Mouse (Mus musculus) erythroblast, embryonic 14.5 days (primary cell): Measurements from ENCODE around the gene Gm44503. TPM values are rescaled to one million over a fixed set of nuclear protein-coding genes. Genes with fewer than 3 reads are reported as not detected.

ENCODE experiments used
- H3K27me3 ChIP-seq: 2 replicates; pipeline ENCODE4 v1.6.1; 2012; ENCODE audit warnings: inconsistent platforms; ENCODE audit not compliant: control insufficient read depth
- H3K36me3 ChIP-seq: 2 replicates; pipeline ENCODE4 v1.6.1; 2012; ENCODE audit warnings: mild to moderate bottlenecking, inconsistent platforms; ENCODE audit not compliant: control insufficient read depth
- H3K4me1 ChIP-seq: 2 replicates; pipeline ENCODE4 v1.6.1; 2012; ENCODE audit warnings: inconsistent platforms; ENCODE audit not compliant: control insufficient read depth
- H3K4me3 ChIP-seq: replicated peaks from 2 replicates; pipeline ENCODE3; 2012; ENCODE audit warnings: moderate library complexity, mild to moderate bottlenecking, inconsistent platforms
- H3K9me3 ChIP-seq: 2 replicates; pipeline ENCODE4 v1.6.1; 2012; ENCODE audit warnings: low read length, inconsistent platforms, mixed read lengths; ENCODE audit not compliant: control insufficient read depth
- GATA1 ChIP-seq: IDR thresholded peaks from 2 replicates; pipeline ENCODE4 v1.6.1; 2012; ENCODE audit warnings: low read length, inconsistent platforms, mixed read lengths
- TAL1 ChIP-seq: IDR thresholded peaks from 3 replicates; pipeline ENCODE4 v1.6.1; 2012; ENCODE audit warnings: low read length, inconsistent platforms, mixed read lengths
- polyA plus RNA-seq: library from polyadenylated mRNA; stranded (reverse); fragments of >175 nt; gene quantifications from 2 replicates; pipeline ENCODE4 v1.2.3, GENCODE M21; 2012

The Gm44503 gene
- polyA plus RNA-seq, 1 experiment, result 0.01 TPM

DNA sequence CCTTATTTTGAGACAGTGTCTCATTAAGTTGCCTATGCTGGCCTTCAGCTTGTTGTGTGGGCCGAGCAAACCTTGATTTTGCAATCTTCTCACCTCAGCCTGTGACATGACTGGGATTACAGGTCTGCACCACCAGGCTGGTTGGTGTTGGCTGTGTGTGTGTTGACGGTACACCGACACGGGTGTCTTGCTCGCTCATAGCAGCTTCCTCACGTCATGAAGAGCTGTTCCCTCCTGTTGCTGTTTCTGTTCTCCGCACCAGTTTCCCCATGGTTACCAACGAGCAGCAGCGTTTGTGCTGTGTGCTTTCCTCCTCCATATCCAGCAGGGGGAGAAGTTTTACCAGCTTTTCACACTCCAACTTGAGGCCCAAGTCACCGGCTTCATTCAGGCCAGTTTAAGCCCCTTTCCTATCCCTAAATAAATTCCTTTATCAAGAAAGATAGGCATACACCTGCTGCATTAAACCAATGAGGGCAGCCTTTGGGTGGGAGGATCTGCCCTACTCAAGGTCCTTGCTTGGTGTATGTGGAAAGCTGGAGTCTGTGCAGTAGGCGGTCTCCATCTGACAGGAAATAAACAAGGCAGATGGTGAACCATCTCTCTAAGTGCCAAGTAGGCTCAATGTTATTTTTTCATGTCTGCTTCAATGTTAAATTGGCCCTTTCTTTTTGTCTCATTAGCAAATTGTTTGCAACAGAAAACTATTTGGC, 9.9 kb downstream of the Gm44503 start:
- Histone ChIP-seq H3K9me3 (no peaks in the 10 kb centered on the region), H3K4me1 (no peaks in the 10 kb centered on the region), H3K27me3 (no peaks in the 10 kb centered on the region), H3K36me3 (no peaks in the 10 kb centered on the region), H3K4me3 (no peak overlapping the region)
- no peak for TF ChIP-seq TAL1
- no peak for TF ChIP-seq GATA1

DNA sequence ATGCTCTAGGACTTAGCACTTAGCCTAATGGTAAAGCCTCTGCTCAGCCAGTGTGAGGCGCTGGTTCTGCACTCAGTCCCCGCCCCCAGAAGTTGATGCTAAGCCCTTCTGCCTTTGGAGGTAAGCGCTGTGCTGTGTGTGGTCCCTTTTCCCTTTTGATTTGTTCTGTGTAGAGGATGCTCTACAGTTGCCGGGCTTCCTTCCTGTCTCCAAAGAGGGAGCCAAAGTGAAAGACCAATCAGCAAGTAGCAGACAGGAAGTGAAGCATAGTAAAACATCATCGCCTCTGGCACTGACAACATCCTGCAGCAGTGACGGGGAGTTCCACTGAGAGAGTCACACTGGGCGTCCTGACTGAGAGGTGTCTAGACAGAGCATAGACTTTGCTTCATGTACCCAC, 11.2 kb downstream of the Gm44503 start:
- no peaks in the 10 kb centered on the region for H3K9me3 ChIP-seq
- no peaks in the 10 kb centered on the region for H3K27me3 ChIP-seq
- no peak overlapping the region for H3K4me3 ChIP-seq
- no peaks in the 10 kb centered on the region for H3K4me1 ChIP-seq
- TF ChIP-seq GATA1, result no peak
- TF ChIP-seq TAL1, result no peak
- no peaks in the 10 kb centered on the region for H3K36me3 ChIP-seq

DNA sequence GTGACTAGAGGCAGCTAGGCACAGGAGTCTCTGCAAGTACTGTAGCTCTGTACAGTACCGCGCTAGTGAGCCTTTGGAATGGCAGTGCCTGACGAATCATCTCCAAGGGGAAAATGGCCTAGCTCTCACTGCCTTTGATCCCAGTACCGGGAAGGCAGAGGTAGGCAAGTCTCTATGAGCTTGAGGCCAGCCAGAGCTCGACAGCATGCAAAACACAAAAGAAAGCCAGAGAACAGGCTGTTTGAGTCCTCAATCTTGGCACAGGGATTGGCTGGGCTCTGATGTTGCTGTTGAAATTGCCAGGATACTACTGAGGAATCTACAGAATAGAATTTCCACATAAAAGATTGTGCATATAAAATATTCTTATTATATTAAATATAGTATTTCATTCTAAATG, 13.8 kb downstream of the Gm44503 start:
- Histone ChIP-seq H3K4me1 (no peaks in the 10 kb centered on the region), H3K4me3 (no peak overlapping the region), H3K9me3 (no peaks in the 10 kb centered on the region), H3K36me3 (no peaks in the 10 kb centered on the region), H3K27me3 (no peaks in the 10 kb centered on the region)
- TF ChIP-seq TAL1 (no peak), GATA1 (no peak)

- H3K27me3 ChIP-seq, result no peaks in the 10 kb centered on the region
- H3K4me1 ChIP-seq, result no peaks in the 10 kb centered on the region
- H3K36me3 ChIP-seq, result no peaks in the 10 kb centered on the region
- no peak for TF ChIP-seq TAL1
- no peak overlapping the region for H3K4me3 ChIP-seq
- H3K9me3 ChIP-seq, result no peaks in the 10 kb centered on the region
Measured at GRCm38 (mm10) chr9:72972984-72973383, 14.3 kb downstream of the Gm44503 start.

DNA sequence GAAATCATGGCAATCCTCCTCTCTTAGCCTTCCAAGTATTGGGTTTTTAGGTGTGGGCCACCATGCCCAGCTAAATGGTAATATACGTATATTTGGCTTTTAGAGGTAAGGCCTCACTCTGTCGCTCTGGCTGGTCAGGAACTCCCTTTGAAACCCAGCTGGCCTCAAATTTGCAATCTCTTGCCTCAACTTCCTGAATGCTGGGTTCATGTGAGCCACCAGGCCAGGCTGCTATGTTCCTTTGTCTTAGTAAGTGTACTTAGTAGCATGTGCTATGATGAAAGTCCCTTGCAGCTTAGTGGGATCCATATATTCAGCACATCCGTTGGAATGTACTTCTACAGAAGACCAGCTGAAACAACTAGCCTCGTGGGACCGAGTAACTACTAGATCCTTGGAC, 16.1 kb downstream of the Gm44503 start:
- H3K4me1 ChIP-seq, result no peaks in the 10 kb centered on the region
- no peaks in the 10 kb centered on the region for H3K9me3 ChIP-seq
- TF ChIP-seq GATA1, result no peak
- H3K4me3 ChIP-seq, result no peak overlapping the region
- H3K27me3 ChIP-seq, result no peaks in the 10 kb centered on the region
- no peaks in the 10 kb centered on the region for H3K36me3 ChIP-seq

GRCm38 (mm10) chr9:72975242-72975641, 16.6 kb downstream of the Gm44503 start:
- no peaks in the 10 kb centered on the region for H3K4me1 ChIP-seq
- no peak overlapping the region for H3K4me3 ChIP-seq
- no peak for TF ChIP-seq GATA1
- no peak for TF ChIP-seq TAL1

DNA sequence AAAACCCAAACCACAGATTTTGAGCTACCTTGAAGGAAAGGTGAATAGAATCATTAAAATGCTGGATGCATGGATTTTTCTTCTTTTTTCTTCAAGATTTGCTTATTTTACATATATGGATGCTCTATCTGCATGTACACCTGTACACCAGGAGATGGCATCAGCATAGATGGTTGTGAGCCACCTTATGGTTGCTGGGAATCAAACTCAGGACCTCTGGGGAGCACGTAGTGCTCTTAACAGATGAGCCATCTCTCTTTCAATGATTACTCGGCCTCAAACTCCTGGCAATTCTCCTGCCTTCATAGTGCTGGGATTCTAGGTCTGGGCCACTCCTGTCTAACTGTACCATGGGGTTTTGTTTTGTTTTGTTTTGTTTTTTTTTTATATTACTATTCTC, 24.4 kb downstream of the Gm44503 start:
- H3K36me3 ChIP-seq, result no peaks in the 10 kb centered on the region
- no peak overlapping the region for H3K4me3 ChIP-seq
- TF ChIP-seq TAL1, result no peak
- no peak for TF ChIP-seq GATA1
- no peaks in the 10 kb centered on the region for H3K27me3 ChIP-seq
- H3K4me1 ChIP-seq, result peaks cover 23% of the 10 kb centered on the region
- no peaks in the 10 kb centered on the region for H3K9me3 ChIP-seq

More at GRCm38 (mm10) chr9:72975242-72975641, 16.6 kb downstream of the Gm44503 start:
- Histone ChIP-seq H3K36me3 (no peaks in the 10 kb centered on the region), H3K27me3 (no peaks in the 10 kb centered on the region), H3K9me3 (no peaks in the 10 kb centered on the region)

DNA sequence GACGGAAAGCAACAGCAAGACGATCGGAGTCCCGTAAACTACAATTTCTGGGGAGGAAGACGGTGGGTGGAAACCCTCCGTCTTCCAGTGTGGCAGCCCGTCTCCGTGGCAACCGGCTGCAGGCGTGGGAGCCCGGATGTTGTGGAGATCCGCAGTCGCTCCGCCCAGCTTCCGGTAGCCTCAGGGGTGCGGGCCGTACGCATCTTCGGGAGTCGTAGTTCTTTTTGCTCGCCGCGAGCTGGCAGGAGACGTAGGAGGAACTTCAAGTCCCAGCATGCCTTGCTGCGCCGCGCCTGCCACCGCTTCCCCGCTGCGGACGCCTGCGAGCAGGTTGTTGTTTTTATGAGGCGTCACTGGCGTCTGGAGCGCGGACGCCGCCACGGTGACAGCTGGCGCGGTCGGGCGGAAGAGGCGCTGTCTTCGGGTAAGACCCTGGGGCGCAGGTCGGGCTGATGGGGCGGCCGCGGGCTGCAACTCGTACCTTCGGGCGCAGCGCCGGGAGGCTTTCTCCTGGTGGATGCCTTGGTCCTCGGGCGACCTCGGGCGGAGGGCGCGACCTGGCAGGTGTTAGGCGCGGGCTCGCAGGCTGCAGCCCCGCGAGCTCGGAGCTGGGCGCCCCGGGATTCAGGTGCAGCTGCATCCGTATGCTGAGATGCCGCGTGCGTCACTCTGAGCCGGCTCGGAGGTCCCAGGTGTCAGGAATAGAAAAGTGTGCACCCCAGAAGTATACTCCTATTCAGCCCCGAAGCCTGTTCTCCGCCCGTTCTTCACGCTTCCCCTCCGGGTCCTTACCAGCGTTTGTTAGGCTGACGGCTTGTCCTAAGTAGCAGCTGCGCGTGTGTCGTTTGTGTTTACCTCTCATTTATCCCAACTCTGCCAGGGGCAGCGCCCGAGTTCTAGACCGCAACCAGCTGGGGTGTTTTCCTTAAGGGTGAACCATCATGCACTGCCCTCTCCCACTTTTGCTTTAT, 26.9 kb downstream of the Gm44503 start, which contains the start of the genes Ccpg1os and Ccpg1:
Ccpg1os (minus strand) TSS at position 133 of the 971 bp plus-strand sequence.
Ccpg1 (plus strand) TSS at position 180 of the 971 bp plus-strand sequence.
- Histone ChIP-seq H3K36me3 (no peaks in the 10 kb centered on the region), H3K27me3 (no peaks in the 10 kb centered on the region), H3K4me3 (peak within 1 kb of the TSS; percentile 91), H3K9me3 (no peaks in the 10 kb centered on the region), H3K4me1 (peaks cover 23% of the 10 kb centered on the region)
- TF ChIP-seq TAL1, result no peak
- no peak for TF ChIP-seq GATA1

- no peaks in the 10 kb centered on the region for H3K9me3 ChIP-seq
- peaks cover 23% of the 10 kb centered on the region for H3K4me1 ChIP-seq
- TF ChIP-seq TAL1, result no peak
- TF ChIP-seq GATA1, result no peak
- H3K4me3 ChIP-seq, result no peak overlapping the region
- H3K27me3 ChIP-seq, result no peaks in the 10 kb centered on the region
- no peaks in the 10 kb centered on the region for H3K36me3 ChIP-seq
Measured at GRCm38 (mm10) chr9:72987703-72988102, 29.1 kb downstream of the Gm44503 start.
